Mouse (Mus musculus): ENCODE results near the gene Pex16.

Gene Pex16

GRCm38 (mm10) chr2:92388891-92389641 lies 14.6 kb downstream of the Pex16 start:
- 1% methylated on average over 62 of the region's 62 CpGs for WGBS

- WGBS = 12% methylated on average over 10 of the region's 10 CpGs
Observed at GRCm38 (mm10) chr2:92389645-92390044, 15.2 kb downstream of the Pex16 start.

DNA sequence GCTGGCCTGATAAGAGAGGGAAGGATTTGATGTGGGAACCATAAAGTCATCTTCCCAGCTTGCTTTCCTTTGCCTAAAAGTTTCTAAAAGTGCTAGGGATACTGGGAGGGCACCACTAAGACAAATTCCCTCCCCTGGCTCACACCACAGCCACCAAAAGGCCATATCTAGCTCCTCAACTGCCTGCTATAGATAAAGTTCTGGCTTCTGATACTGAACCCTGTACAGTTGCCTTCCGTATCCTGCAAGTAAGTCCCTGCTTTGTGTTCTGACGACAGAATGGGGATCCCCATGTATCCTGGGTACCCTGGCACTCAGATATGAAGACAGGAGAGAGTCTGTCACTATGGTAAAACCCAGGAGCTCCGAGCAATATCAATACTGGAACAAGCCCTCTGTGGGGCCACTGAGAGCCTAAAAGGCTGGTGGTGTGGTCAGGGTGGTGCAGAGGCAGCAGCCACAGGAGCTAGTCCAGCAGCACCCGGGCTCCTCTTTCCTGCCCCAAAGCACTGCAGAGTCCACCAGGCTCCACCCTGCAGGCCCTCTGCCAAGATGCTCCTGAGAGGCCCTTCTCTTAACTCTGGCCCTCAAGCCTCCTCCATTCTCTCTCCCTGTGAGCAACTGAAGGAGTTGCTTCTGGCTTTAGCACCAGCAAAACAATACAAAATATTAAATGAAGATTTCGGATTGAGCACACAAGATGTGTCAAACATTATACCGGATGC lies 15.9 kb downstream of the Pex16 start:
- WGBS = 45% methylated on average over 6 of the region's 6 CpGs

GRCm38 (mm10) chr2:92391116-92391515 lies 16.6 kb downstream of the Pex16 start:
- WGBS = 41% methylated on average over 8 of the region's 8 CpGs

- 16% methylated on average over 11 of the region's 11 CpGs for whole genome bisulfite sequencing
Observed at GRCm38 (mm10) chr2:92391703-92392317, 17.3 kb downstream of the Pex16 start.

- 9% methylated on average over 26 of the region's 26 CpGs for WGBS
Observed at GRCm38 (mm10) chr2:92392318-92393264, 18.1 kb downstream of the Pex16 start.

GRCm38 (mm10) chr2:92395535-92395934 lies 21.1 kb downstream of the Pex16 start:
- 67% methylated on average over 3 of the region's 3 CpGs for WGBS

DNA sequence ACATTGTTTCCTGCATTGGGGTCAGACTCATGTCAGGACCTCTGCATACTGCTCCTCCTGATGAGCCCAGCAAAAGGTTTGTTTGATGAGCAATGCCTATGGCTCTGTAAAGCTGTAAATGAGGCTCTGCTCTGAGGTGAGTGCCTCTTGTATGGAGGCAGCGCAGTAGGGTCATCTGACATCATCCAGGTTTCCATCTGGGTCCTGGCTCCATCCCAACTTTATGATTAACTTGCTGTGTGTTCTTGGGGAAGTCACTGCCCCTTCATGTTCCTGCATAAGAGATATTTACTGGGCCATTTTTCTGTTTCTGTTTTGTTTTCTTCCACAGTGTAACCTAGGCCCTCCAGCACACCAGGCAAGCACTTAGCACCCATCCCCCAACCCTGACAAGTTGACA lies 23.0 kb downstream of the Pex16 start:
- 56% methylated on average over 1 of the region's 1 CpGs for WGBS

DNA sequence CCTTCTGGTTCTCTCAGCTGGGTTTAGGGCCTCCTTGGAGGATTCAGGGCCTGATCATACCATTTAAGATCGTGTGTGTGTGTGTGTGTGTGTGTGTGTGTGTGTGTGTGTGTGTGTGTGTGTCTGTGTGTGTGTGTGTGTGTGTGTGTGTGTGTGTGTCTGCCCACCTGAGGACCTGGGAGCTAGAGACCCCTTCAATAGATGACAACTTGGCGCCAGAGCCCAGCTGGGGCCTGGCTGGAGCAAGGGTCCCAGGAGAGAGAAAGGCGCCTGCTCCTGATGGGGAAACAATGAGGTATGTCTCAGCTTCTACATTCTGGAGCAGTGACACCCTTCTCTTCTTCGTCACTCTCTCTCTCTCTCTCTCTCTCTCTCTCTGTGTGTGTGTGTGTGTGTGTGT lies 25.4 kb downstream of the Pex16 start:
- 34% methylated on average over 4 of the region's 4 CpGs for WGBS

GRCm38 (mm10) chr2:92400682-92401081 lies 26.2 kb downstream of the Pex16 start:
- 1% methylated on average over 22 of the region's 22 CpGs for WGBS

DNA sequence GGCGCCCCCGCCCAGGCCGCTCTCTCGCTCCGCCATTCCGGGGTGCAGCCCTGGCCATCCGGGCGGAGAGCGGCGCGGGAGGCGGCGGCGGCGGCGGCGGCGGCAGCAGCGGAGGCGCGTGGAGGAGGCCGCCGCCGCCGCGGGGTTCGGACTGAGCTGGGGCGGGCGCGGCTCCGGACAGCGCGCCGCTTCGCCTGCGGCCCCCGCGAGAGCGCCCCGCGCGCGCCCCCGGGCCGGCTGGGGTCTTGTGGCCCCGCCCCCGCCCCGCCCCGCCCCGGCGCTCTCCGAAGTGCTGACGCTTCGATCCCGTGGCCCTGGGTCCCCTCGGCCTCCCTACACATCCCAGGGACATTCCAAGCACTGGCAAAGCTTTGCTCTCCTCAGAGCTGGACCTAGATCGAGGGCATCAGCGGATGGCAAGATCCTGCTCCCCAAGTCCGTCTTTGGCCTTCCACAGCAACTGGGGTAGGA lies 26.6 kb downstream of the Pex16 start, which contains the start of gene Mapk8ip1:
Mapk8ip1 (minus strand) TSS at position 173 of the 471 bp plus-strand sequence.
- WGBS = 3% methylated on average over 59 of the region's 59 CpGs

DNA sequence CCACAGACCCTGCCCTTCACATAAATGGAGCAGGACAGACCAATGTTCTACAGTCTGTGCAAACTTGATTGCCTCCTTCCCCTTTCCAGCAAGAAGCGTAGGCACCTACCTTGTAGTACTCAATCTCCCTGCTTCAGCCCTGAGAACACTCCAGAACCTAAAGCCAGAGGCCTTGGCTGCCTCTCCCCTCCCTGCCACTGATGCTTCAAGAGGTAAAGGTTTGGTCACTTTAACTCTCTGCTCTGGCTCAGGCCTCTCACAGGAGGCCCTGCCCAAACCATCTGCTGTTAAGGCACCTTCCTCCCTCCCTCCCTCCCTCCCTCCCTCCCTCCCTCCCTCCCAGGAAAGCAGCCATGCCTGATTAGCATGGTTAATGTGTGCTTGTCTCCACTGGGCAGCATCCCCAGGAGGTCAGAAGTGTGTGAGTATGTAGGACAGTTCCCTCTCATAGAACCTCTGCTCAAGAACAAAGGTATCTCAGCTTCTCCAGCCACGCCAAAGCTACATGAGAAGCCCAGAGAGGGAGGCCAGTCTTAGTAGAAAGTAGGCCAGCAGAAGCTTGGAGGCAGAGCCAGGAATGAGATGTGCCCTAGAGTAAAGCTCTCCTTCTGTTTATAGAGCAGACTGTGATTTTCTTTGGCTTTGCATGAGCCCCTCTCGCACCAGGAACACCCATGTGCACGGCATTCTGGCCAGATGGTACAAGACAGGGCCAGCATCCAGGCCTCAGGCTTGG lies 28.3 kb downstream of the Pex16 start:
- WGBS = 39% methylated on average over 4 of the region's 4 CpGs

GRCm38 (mm10) chr2:92403776-92404319 lies 29.4 kb downstream of the Pex16 start:
- 85% methylated on average over 5 of the region's 5 CpGs for WGBS

- WGBS = 67% methylated on average over 6 of the region's 6 CpGs
Observed at GRCm38 (mm10) chr2:92404737-92405136, 30.3 kb downstream of the Pex16 start.

- 65% methylated on average over 7 of the region's 7 CpGs for WGBS
Observed at GRCm38 (mm10) chr2:92405687-92406086, 31.2 kb downstream of the Pex16 start.

DNA sequence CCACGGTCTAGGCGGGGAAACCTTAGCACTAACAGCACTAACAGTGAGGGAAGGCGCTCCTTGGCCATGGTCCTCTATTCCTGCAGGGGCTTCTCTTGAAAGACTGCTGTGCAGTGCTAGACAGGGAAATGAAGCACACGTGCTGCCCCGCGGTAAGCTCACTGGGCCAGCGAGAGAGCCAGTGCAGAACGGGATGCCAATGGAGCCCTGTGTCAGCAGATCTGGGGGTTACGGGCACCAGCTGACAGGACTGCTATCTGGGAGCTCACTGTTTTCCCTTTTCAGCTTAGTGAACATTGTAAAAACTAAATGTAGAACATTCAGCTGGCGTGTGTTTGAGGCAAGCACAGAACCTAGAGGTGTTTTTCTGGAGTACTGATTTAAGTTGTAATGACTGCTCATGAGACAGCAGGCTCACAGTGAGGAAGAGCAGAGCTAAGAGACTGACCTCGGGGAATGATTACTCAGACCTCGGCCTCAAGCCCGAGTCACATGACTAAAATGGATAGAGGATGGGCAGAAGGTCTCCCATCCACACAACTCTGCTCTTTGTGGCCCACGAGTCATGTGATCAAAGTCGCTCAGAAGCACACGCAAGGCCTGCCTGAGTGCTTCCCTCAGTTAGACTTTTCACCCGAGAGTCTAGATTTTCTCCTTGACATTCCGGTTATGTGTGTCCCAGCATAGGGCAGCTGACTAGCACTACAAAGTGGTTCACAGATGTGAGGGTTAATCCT lies 34.0 kb downstream of the Pex16 start:
- 70% methylated on average over 18 of the region's 18 CpGs for WGBS

GRCm38 (mm10) chr2:92411705-92412104 lies 37.2 kb downstream of the Pex16 start:
- 80% methylated on average over 10 of the region's 10 CpGs for WGBS

- WGBS = 81% methylated on average over 7 of the region's 7 CpGs
Observed at GRCm38 (mm10) chr2:92421723-92422387, 47.4 kb downstream of the Pex16 start.
